Mouse (Mus musculus) heart, adult 9 months (tissue): ENCODE results near the gene Cirbp.
"Not testable (repeated sequence)": the region's sequence is repeated elsewhere in the genome, so short reads cannot be mapped to it uniquely, and the experiment has no call there.

ENCODE experiments used
- DNase-seq, 2 experiments: peaks; one replicate each; pipeline ENCODE4 v3.0.0; 2022; ENCODE audit warnings: low spot score in 2 of 2

Cirbp gene

GRCm38 (mm10) chr10:80211547-80212103 is 45.8 kb downstream of the Cirbp start:
- not testable (repeated sequence) for DNase-seq

- DNase-seq = no peak
These were observed 49.4 kb downstream of the Cirbp start for GRCm38 (mm10) chr10:80215048-80215772.

GRCm38 (mm10) chr10:80220676-80221075 is 54.9 kb downstream of the Cirbp start:
- DNase-seq = no peak
